Mouse (Mus musculus) spleen, adult 18-20 months (tissue): Measurements from ENCODE around the gene Timm8a2.
"Not testable (repeated sequence)": the region's sequence is repeated elsewhere in the genome, so short reads cannot be mapped to it uniquely, and the experiment has no call there.

Experiments
- DNase-seq, 2 experiments: peaks; one replicate each; pipeline ENCODE4 v3.0.0; 2022; ENCODE audit warnings: mixed read lengths in 2 of 2

Gene Timm8a2

DNA sequence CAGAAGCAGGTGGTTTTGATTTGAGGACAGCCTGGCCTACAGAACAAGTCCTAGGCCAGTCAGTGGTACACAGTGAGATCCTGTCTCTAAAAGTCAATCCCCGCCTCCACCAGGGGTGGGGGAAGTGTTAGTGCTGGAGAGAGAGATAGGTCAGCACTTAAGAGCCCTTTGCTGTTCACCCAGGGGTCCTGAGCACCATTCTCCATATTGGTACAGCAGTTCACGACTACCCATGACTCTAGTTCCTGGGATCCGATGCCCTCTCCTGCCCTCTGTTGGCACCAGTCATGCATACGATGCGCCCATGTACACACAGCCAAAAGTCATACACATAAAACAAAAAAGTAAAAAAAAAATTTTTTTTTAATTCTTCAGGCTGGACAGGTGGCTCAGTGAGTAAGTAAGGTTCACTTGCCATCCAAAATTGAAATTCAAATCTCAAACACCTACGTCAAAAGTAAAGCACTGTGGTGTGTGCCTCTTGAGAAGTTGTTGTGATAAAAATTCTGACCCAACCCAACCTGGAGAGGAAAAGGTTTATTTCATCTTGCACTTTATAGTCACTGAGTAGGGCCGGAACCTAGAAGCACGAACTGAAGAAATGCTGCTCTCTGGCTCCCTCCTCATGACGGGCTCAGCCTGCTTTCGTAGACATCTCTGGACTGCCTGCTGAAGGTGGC, 28.1 kb downstream of the Timm8a2 start:
- peak in 1 of 2 experiments; percentile 42 for DNase-seq

DNA sequence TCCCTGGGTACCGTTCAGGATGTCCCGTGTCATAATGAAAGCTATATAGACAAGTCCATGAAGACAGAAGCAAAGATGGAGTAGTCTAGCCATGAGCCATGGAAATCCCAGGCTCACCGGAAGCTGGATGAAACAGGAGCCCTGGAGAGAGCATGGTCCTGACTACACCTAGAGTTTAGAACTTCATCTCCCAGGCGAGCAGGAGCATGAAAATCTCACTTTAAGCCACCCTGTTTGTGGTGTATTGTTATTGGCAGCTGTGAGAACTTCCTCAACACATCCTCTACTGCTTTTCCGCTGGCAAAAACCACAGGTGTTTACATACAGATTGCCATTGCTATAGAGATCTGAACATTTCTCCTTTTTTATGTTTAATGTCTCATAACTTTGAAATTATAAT, 29.1 kb downstream of the Timm8a2 start:
- peak in 1 of 2 experiments; percentile 36 for DNase-seq

DNA sequence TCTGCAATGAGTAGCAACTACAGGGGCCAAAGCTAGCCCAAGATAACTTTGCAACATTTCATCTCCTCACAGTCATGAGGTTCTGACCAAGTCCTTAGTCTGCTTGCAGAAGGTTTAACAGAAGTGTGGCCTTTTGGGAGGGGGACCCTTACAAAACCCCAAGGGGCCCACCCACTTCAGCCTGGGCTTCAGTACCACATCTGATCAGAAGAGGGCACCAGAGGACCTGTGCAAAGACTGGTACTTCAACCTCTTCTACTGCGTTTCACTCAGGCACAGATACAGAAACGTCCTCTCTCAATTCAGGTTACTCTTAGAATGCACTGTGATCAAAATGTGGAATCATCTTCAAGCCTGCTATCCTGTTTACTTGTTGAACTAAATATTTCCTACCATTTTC, 30.0 kb downstream of the Timm8a2 start:
- peak; percentile 71 to 85 for DNase-seq

DNA sequence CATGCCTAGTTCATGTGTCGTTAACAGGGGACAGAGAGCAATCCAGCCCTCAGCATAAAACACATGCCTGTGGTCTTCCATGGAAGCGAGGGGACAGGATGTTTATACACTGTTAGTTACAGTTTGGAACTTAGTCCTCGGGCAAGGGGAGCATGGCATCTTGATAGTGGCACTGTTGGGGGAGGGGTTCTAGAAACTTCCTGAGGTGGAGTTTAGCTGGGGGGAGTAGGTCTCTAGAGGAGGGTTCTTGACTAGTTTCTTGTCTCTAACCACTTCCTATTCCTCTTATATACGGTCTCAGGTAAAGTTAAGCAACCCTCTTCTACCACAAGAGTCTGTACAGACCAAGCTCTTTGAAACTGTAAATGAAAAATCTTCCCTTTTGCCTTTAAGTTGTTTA, 31.8 kb downstream of the Timm8a2 start:
- no peak for DNase-seq

DNA sequence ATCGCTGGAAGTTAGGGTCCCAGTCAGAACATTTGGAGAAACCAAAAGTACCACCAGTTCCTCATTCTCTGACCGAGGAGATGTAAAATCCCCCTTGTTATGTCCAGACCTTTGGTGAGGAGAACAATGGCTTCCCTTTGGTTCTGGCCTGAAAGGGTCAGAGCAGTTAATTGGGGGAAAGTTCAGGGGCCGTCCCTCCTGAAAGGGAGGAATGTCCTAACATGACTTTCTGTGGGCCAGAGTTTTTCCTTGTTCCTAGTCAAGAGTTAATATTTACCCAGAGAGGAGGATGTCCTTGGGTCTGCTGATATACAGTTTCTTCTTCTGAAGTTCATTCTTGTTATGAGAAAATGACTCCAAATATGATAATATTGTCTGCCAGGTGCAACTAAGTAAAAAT, 33.6 kb downstream of the Timm8a2 start:
- DNase-seq: not testable (repeated sequence)

DNA sequence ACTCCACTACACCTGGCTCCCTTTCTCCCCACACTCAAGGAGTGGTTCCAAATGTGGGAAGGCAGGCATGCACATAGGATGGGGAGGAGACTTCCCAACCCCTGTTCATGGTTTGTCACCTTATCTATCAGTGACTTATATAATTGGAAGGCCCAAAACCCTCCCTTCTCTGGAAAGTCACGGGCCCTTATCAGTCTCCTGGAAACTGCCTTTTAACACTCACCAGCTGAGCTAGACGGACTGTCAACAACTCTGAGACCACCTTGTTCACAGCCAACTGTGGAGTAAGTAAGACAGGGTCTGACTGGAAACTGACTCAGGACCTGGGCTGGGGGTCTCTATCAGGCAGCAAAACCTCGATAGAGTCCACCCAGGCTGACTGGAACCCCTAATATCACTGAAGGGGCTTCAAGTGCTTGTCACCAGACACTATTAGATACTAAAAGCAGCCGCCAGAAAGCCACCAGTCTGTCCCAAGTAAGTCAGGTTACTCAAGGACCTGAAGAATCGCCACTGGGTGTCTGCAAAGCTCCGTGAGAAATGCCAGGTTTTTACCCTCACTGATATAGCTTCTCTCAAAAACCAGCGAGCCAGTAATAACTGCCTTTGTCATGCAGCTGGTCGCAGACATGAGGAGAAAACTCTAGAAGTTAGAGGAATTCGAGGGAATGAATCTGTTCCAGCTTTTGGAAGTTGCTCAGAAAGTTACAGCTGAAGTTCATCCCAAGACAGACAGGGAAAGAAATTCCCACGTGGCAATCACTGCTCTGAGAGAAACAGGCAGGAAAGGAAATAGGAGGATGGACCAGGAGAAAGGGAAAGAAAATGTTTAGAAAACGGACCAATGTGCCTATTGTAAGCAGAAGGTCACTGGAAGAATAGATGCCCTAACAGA, 34.6 kb downstream of the Timm8a2 start:
- DNase-seq: no peak

DNA sequence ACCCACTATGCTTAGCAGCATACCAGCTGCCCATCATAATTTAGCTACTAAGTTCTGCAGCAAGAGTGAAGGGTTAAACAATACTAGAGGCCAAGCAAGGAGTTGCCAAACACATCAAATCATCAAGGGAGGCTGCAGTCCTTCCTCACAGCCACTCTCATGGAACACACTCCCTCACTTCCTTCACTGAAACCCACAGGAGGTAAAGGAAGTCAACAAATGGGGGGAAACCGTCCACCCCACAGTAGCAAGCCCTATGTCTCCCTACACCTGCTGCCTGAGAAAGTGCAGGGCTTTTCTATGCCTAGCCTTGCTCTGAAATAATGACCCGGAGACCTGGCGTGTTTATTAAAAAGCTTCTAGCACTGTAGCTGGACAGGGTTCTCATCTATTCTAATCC, 35.5 kb downstream of the Timm8a2 start:
- DNase-seq: no peak

DNA sequence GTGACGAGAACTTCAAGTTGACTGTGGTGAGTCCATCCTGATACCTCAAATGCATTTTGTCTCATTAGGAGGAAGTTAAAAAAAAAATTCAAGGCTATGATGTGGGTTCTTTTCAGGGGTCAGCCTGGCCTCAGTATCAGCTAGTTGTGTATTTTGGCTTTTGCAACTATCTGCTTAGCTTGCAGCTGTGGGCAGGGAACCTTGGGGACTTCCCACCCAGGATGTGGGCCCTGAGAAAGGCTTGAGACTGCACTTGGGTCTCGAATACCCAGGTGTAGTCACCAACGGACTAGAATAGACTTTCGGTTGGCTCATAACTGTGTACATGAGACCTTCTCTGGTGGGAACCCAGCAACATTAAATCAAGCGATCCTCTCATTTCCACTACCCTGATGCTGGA, 38.9 kb downstream of the Timm8a2 start:
- DNase-seq: peak in 1 of 2 experiments; percentile 60

DNA sequence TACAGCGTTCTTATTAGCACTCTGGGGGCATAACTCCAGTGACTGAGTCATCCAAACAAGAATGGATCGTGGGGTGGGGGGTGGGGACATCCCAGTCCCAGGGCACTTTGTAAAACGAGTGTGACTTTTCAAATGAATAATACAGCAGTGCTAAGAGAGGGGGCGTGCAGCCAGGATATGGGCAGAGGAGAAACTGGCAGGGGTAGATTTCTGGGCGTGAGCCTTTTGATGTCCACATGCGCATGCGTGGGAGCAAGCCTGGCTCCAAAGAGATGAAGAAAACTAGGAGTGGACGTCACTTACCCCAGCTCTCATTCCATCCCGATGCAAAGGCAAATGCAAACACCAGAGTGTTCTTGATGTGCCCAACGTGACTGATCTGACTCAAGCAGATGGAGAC, 39.9 kb downstream of the Timm8a2 start:
- DNase-seq: no peak

DNA sequence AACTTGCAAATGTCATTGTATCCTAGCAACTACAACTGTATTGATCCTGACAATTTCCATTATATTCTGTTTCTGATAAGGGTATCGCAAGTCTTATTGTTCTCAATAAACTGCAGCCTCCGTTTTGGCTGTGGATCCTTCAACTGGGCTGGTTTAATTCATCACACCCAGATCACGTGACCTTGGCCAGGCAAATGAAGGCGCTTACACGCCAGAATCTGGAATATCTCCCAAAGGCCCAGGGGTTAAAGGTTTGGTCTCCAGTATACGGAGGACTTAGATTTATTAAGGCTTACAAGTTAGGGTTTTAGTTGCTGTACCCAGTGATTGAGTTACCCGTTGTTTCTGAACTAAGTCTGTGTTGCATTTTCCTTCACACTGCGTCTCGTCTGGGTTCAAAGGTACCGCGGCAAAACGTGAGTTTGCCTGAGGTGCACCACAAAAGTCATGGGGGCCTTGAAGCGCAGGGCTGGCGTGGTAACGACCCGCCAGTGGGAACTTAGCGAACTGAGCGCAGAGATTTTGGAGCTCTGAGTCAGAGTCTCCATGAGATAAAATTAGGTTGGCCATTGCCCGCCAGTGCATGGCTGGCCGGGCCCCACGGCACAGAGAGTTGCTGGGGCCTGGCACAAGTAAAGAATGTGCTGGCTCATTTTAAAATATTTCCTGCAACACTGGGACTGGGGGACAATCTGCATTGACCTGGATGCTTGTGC, 41.2 kb downstream of the Timm8a2 start:
- DNase-seq: no peak

DNA sequence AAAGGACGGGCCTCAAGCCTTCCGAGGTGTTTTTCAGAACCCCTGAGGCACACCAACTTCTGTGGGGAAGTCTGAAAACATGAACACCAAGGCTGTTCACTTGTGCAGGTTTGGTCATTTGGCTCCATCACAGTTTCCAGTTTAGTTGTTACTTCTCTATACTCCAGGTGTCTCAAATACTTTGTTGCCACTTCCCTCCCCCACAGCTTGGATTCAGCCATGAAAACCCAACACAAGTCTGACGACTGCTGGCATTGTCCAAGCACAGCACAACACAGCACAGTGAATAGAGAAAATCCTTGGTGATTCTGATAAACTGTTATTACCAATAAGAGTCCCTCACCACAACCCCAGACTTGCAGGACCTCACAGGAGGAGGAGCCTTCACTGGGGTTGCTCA, 42.5 kb downstream of the Timm8a2 start:
- no peak for DNase-seq

DNA sequence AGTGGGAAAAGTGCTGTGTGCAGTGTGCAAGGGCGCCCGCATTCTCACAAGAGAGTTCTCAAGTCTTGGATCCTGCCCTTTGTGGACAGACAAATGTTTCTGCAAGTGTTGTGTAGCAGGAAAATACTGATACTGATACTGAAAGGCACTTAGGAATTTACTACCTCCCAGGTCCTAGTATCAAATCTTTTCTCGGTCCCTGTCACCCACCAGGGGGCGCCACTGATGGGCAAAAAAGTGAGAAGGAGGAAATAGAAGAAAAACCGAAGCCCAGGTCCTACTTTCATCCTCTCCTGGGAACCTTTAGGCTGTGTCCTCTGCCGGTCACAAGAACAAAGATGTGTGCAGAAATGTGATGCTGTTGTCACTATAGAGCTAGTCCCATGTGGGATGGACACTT, 45.0 kb downstream of the Timm8a2 start:
- DNase-seq: peak; percentile 57 to 89

DNA sequence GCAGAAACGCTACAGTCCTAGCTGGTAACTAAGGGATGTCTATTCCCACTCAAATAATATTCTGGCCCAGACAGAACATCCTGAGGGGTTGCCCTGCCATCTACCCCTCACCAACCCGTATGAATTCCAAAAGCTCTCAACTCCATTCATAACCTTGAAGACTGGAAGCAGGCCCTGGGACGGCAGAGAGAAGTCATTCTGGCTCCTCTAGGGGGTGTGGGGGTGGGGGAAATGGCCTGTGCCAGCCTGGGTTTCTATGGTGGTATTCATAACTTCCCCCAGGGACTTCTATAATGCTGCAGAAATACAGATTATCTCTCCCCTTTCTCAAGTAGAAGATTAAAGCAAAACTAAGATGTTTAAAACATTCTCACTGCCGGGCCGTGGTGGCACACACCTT, 45.4 kb downstream of the Timm8a2 start:
- no peak for DNase-seq

DNA sequence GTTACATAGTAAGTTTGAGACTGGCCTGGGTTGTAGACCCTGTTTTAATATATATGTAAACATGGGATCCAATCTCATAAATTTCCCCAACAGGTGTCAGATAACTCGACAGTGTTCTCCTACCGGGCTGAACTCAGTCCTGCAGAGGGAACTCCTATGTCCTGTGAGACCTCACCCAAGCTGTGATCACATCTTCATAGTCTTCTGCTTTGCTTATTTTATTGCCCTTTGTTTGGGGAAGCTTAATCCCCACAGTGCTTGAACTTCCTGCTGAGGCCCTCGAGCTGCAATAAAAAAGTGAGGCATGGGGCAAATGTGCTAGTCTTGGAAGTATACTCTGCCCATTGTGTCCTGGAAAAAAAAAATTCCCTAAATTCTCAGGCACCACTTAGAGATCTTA, 46.8 kb downstream of the Timm8a2 start:
- DNase-seq: no peak

DNA sequence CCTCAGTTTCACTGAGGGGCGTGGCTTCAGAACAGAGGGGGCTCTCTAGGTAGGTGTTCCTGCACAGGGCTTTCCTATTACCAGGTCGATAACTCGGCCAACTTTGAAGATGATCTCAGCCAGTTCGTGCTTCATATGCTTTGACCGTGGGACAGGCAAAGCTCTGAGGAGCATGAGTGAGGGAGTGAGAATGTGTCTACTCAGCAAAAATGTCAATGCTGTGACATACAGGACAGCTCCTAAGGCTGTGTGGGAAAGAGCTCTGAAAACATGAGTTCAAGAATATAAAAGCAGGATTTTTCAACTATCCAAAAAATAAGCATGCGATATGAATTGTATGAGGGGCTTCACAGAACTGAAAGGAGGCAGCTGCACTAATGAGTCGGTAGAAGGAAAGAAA, 49.0 kb downstream of the Timm8a2 start:
- DNase-seq: no peak

DNA sequence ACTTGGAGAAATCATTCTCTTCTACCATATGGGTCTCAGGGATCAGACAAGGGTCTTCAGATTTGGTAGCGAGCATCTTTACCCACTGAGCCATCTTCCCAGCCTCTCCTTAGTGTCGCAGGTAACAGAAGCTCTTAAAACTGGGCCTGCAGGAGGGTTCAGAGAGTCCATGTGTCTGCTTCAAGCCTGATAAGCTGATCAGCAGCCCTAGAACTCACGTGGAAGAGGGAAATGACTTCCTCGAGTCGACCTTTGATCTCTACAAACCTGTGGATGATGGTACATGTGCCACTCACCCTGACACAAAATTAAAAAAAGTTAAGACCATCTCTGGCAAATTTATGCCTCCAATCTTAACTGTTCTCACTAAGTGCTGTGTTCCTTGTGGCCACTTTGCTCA, 53.5 kb downstream of the Timm8a2 start:
- DNase-seq: no peak
